ENCODE assay signal across 9 mouse cellular contexts in genomic region chr11:69665457-69665960, GRCm38 (mm10). TPM values are rescaled to one million over a fixed set of nuclear protein-coding genes. Genes with fewer than 3 reads are reported as not detected.
DNase-seq lines count a peak whose midpoint lies in the region; ATAC-seq and TF ChIP-seq lines count a peak whose summit lies in the region.
"Had no signal": no experiment of that assay in that cellular context is flagged by ENCODE, and none has a peak within 500 bp of the region (broad histone marks: within the 10 kb centered on the region; RNA-seq: fewer than 3 reads in every experiment).

No protein-coding gene starts in this region.

- H3K4me2 ChIP-seq in forebrain, embryonic 15.5 days (replicated peaks): no peak overlapping the region
- H3K4me2 ChIP-seq in forebrain, embryonic 11.5 days (ENCODE audit: low read depth, low read length, severe bottlenecking): no peak overlapping the region
- H3K4me2 ChIP-seq in embryonic facial prominence, embryonic 14.5 days (ENCODE audit: low read depth, low read length): no peak overlapping the region
- H3K4me2 ChIP-seq: neural tube, embryonic 12.5 days had no signal

- no peak for DNase-seq in forebrain, embryonic 11.5 days (ENCODE audit: low spot score)
- no peak for DNase-seq in lung, adult 2 months
- DNase-seq in lung, postnatal 10 days: no peak
- no peak for DNase-seq in embryonic facial prominence, embryonic 14.5 days (ENCODE audit: low spot score)
- no peak for DNase-seq in gastrocnemius, adult 18-20 months (ENCODE audit: low spot score)
- DNase-seq in right cerebral cortex, postnatal 10 days (ENCODE audit: low spot score in 2 of 2): no peak

- no peak for ATAC-seq in forebrain, embryonic 15.5 days (replicated peaks)
- no peak for ATAC-seq in forebrain, embryonic 11.5 days (replicated peaks; ENCODE audit: low FRiP score)
- no peak for ATAC-seq in embryonic facial prominence, embryonic 14.5 days (ENCODE audit: low read depth)

- H3K27me3 ChIP-seq in forebrain, embryonic 15.5 days: no peaks in the 10 kb centered on the region
- H3K27me3 ChIP-seq in forebrain, embryonic 11.5 days (ENCODE audit: control insufficient read depth, insufficient read depth, low read length): no peaks in the 10 kb centered on the region
- H3K27me3 ChIP-seq in embryonic facial prominence, embryonic 14.5 days (replicated peaks; ENCODE audit: control insufficient read depth, insufficient read depth, low read length): no peaks in the 10 kb centered on the region
- H3K27me3 ChIP-seq: neural tube, embryonic 12.5 days had no signal

- H3K9ac ChIP-seq in forebrain, embryonic 15.5 days (replicated peaks): no peak overlapping the region
- no peak overlapping the region for H3K9ac ChIP-seq in forebrain, embryonic 11.5 days (ENCODE audit: low read length)
- no peak overlapping the region for H3K9ac ChIP-seq in embryonic facial prominence, embryonic 14.5 days (ENCODE audit: low read depth, low read length)
- H3K9ac ChIP-seq: neural tube, embryonic 12.5 days had no signal

- H3K4me3 ChIP-seq in forebrain, embryonic 15.5 days: no peak overlapping the region
- no peak overlapping the region for H3K4me3 ChIP-seq in forebrain, embryonic 11.5 days (ENCODE audit: low read depth, low read length)
- H3K4me3 ChIP-seq in lung, adult 2 months (replicated peaks; ENCODE audit: extremely low read depth, low read depth, low read length): peak overlapping the region; percentile 4
- H3K4me3 ChIP-seq in embryonic facial prominence, embryonic 14.5 days (ENCODE audit: low read depth, low read length): no peak overlapping the region
- peak overlapping the region; percentile 88 for H3K4me3 ChIP-seq in macrophage (ENCODE audit: inconsistent target)
- H3K4me3 ChIP-seq: neural tube, embryonic 12.5 days had no signal

- TF ChIP-seq CTCF in lung, adult 2 months (IDR thresholded peaks at IDR 0.05; ENCODE audit: insufficient read depth, low read length): no peak

- peaks cover 64% of the 10 kb centered on the region for H3K36me3 ChIP-seq in forebrain, embryonic 15.5 days
- peaks cover 40% of the 10 kb centered on the region for H3K36me3 ChIP-seq in forebrain, embryonic 11.5 days (ENCODE audit: control insufficient read depth, insufficient read depth, low read length)
- H3K36me3 ChIP-seq in embryonic facial prominence, embryonic 14.5 days (ENCODE audit: control insufficient read depth, insufficient read depth, low read length): peaks cover 66% of the 10 kb centered on the region
- peaks cover 18% of the 10 kb centered on the region; the same call in 1 of the 2 replicates for H3K36me3 ChIP-seq in macrophage (ENCODE audit: inconsistent target)

- WGBS in forebrain, embryonic 15.5 days: 72% methylated on average over 9 of the region's 9 CpGs
- 80% methylated on average over 9 of the region's 9 CpGs for WGBS in forebrain, embryonic 11.5 days
- 64% methylated on average over 9 of the region's 9 CpGs for WGBS in lung, adult 2 months
- 79% methylated on average over 9 of the region's 9 CpGs for WGBS in embryonic facial prominence, embryonic 14.5 days
- WGBS in macrophage (ENCODE audit: missing documents): 40% methylated on average over 9 of the region's 9 CpGs

- H3K79me2 ChIP-seq in macrophage (ENCODE audit: inconsistent target): peaks cover 87% of the 10 kb centered on the region

- H3K27ac ChIP-seq in forebrain, embryonic 15.5 days (replicated peaks): 0 out of 2 replicates have a peak overlapping the region, but pooled peaks have one; percentile 3
- H3K27ac ChIP-seq in forebrain, embryonic 11.5 days (ENCODE audit: low read depth, low read length): no peak overlapping the region
- peak overlapping the region; percentile 50 for H3K27ac ChIP-seq in embryonic facial prominence, embryonic 14.5 days (replicated peaks; ENCODE audit: low read depth, low read length)
- peak overlapping the region; percentile 100 for H3K27ac ChIP-seq in macrophage
- H3K27ac ChIP-seq: neural tube, embryonic 12.5 days had no signal

- H3K9me3 ChIP-seq in forebrain, embryonic 15.5 days: no peaks in the 10 kb centered on the region
- no peaks in the 10 kb centered on the region for H3K9me3 ChIP-seq in forebrain, embryonic 11.5 days (ENCODE audit: control insufficient read depth, low read length)
- no peaks in the 10 kb centered on the region for H3K9me3 ChIP-seq in embryonic facial prominence, embryonic 14.5 days (ENCODE audit: control insufficient read depth, low read length)
- H3K9me3 ChIP-seq: neural tube, embryonic 12.5 days had no signal

- TF ChIP-seq POLR2A in lung, adult 2 months (IDR thresholded peaks at IDR 0.05; ENCODE audit: borderline replicate concordance, extremely low read depth, low read depth, low read length): no peak

- H3K4me1 ChIP-seq in forebrain, embryonic 15.5 days: peaks cover 38% of the 10 kb centered on the region
- peaks cover 17% of the 10 kb centered on the region; the same call in 1 of the 2 replicates for H3K4me1 ChIP-seq in forebrain, embryonic 11.5 days (replicated peaks; ENCODE audit: control insufficient read depth, insufficient read depth, low read length)
- peaks cover 9% of the 10 kb centered on the region for H3K4me1 ChIP-seq in lung, adult 2 months (ENCODE audit: control insufficient read depth, insufficient read depth, low read length)
- H3K4me1 ChIP-seq in embryonic facial prominence, embryonic 14.5 days (ENCODE audit: control insufficient read depth, insufficient read depth, low read length): peaks cover 16% of the 10 kb centered on the region

RNA-seq across cellular contexts. Expression of gene Cd68, which starts 0.4 kb away (rescaled TPM):
- 6.7 and 7.7 TPM in 2 replicates for polyA plus RNA-seq in forebrain, embryonic 15.5 days (2015; fragmentation: Nextera tagmentation; extraction: Ambion mirVana)
- polyA plus RNA-seq in forebrain, embryonic 11.5 days (2014; fragmentation: Nextera tagmentation; extraction: Ambion mirVana): 6.3 and 6.4 TPM in 2 replicates
- polyA plus RNA-seq in lung, adult 2 months (2012; rRNA removed): 65.6 and 82.8 TPM in 2 replicates
- polyA plus RNA-seq in embryonic facial prominence, embryonic 14.5 days (2014; fragmentation: Nextera tagmentation; extraction: Ambion mirVana): 22.0 and 25.5 TPM in 2 replicates
- 100 to 1,000 TPM in 22 of 26 experiments, 10 to 100 TPM in 4; 70.0 to 246 (median 131) TPM for total RNA-seq in macrophage (2018; cell fraction: chromatin; rRNA removed)
- total RNA-seq in macrophage (2018; cell fraction: cytosol; rRNA removed): 1,000 to 10,000 TPM; 1,546 to 3,140 (median 2,433) TPM
- total RNA-seq in macrophage (2018; cell fraction: nucleus; rRNA removed): 1,000 to 10,000 TPM in 9 of 26 experiments, 100 to 1,000 TPM in 17; 241 to 1,293 (median 906) TPM
- 3,562 to 8,261 TPM (median 3,776 TPM) in 3 replicates for polyA plus RNA-seq in macrophage (2018)
- total RNA-seq in gastrocnemius, adult 18-20 months (2021): 1 to 10 TPM; 1.2 to 4.0 TPM

RNA-seq across cellular contexts. Expression of gene Mpdu1, which starts 3.1 kb away (rescaled TPM):
- 89.1 and 91.0 TPM in 2 replicates for polyA plus RNA-seq in forebrain, embryonic 15.5 days (2015; fragmentation: Nextera tagmentation; extraction: Ambion mirVana)
- 39.0 TPM in 2 replicates for polyA plus RNA-seq in forebrain, embryonic 11.5 days (2014; fragmentation: Nextera tagmentation; extraction: Ambion mirVana)
- 67.3 and 88.1 TPM in 2 replicates for polyA plus RNA-seq in lung, adult 2 months (2012; rRNA removed)
- 29.1 and 33.6 TPM in 2 replicates for polyA plus RNA-seq in embryonic facial prominence, embryonic 14.5 days (2014; fragmentation: Nextera tagmentation; extraction: Ambion mirVana)
- 10 to 100 TPM; 38.2 to 95.0 (median 55.7) TPM for total RNA-seq in macrophage (2018; cell fraction: chromatin; rRNA removed)
- total RNA-seq in macrophage (2018; cell fraction: cytosol; rRNA removed): 10 to 100 TPM; 52.7 to 76.6 (median 65.2) TPM
- 10 to 100 TPM; 30.8 to 88.6 (median 57.5) TPM for total RNA-seq in macrophage (2018; cell fraction: nucleus; rRNA removed)
- 81.7 to 90.9 TPM (median 89.2 TPM) in 3 replicates for polyA plus RNA-seq in macrophage (2018)
- total RNA-seq in gastrocnemius, adult 18-20 months (2021): 1 to 10 TPM; 7.5 to 9.5 TPM

RNA-seq across cellular contexts. Expression of gene Eif4a1, which starts 6.7 kb away (rescaled TPM):
- 547 and 583 TPM in 2 replicates for polyA plus RNA-seq in forebrain, embryonic 15.5 days (2015; fragmentation: Nextera tagmentation; extraction: Ambion mirVana)
- polyA plus RNA-seq in forebrain, embryonic 11.5 days (2014; fragmentation: Nextera tagmentation; extraction: Ambion mirVana): 827 and 855 TPM in 2 replicates
- polyA plus RNA-seq in lung, adult 2 months (2012; rRNA removed): 152 and 265 TPM in 2 replicates
- 525 and 575 TPM in 2 replicates for polyA plus RNA-seq in embryonic facial prominence, embryonic 14.5 days (2014; fragmentation: Nextera tagmentation; extraction: Ambion mirVana)
- 1,000 to 10,000 TPM in 13 of 26 experiments, 100 to 1,000 TPM in 13; 445 to 1,542 (median 988) TPM for total RNA-seq in macrophage (2018; cell fraction: chromatin; rRNA removed)
- total RNA-seq in macrophage (2018; cell fraction: cytosol; rRNA removed): 100 to 1,000 TPM; 534 to 868 (median 666) TPM
- 1,000 to 10,000 TPM in 4 of 26 experiments, 100 to 1,000 TPM in 22; 458 to 1,180 (median 654) TPM for total RNA-seq in macrophage (2018; cell fraction: nucleus; rRNA removed)
- polyA plus RNA-seq in macrophage (2018): 683 to 1,306 TPM (median 693 TPM) in 3 replicates
- 10 to 100 TPM; 69.6 to 97.7 TPM for total RNA-seq in gastrocnemius, adult 18-20 months (2021)

RNA-seq across cellular contexts. Expression of gene Sox15, which starts 10.4 kb away (rescaled TPM):
- not detected in 2 replicates for polyA plus RNA-seq in forebrain, embryonic 15.5 days (2015; fragmentation: Nextera tagmentation; extraction: Ambion mirVana)
- not detected in 2 replicates for polyA plus RNA-seq in forebrain, embryonic 11.5 days (2014; fragmentation: Nextera tagmentation; extraction: Ambion mirVana)
- 0.14 and 5.5 TPM in 2 replicates for polyA plus RNA-seq in lung, adult 2 months (2012; rRNA removed)
- polyA plus RNA-seq in embryonic facial prominence, embryonic 14.5 days (2014; fragmentation: Nextera tagmentation; extraction: Ambion mirVana): 1.7 and 2.9 TPM in 2 replicates
- total RNA-seq in macrophage (2018; cell fraction: chromatin; rRNA removed): 1 to 10 TPM in 4 of 26 experiments, under 1 TPM in 1, not detected in 21; 0.92 to 2.4 (median 1.3) TPM
- under 1 TPM in 9 of 26 experiments, not detected in 17; 0.16 to 0.54 (median 0.26) TPM for total RNA-seq in macrophage (2018; cell fraction: cytosol; rRNA removed)
- 1 to 10 TPM in 1 of 26 experiments, under 1 TPM in 2, not detected in 23; 0.67 to 1.2 (median 0.92) TPM for total RNA-seq in macrophage (2018; cell fraction: nucleus; rRNA removed)
- polyA plus RNA-seq in macrophage (2018): 0.46 TPM in 1 of 3 replicates, not detected in the others
- not detected for total RNA-seq in gastrocnemius, adult 18-20 months (2021)

RNA-seq across cellular contexts. Expression of gene Senp3, which starts 16.4 kb away (rescaled TPM):
- polyA plus RNA-seq in forebrain, embryonic 15.5 days (2015; fragmentation: Nextera tagmentation; extraction: Ambion mirVana): 89.2 and 102 TPM in 2 replicates
- 110 and 117 TPM in 2 replicates for polyA plus RNA-seq in forebrain, embryonic 11.5 days (2014; fragmentation: Nextera tagmentation; extraction: Ambion mirVana)
- polyA plus RNA-seq in lung, adult 2 months (2012; rRNA removed): 43.6 and 55.0 TPM in 2 replicates
- 73.6 and 88.4 TPM in 2 replicates for polyA plus RNA-seq in embryonic facial prominence, embryonic 14.5 days (2014; fragmentation: Nextera tagmentation; extraction: Ambion mirVana)
- 100 to 1,000 TPM; 150 to 595 (median 301) TPM for total RNA-seq in macrophage (2018; cell fraction: chromatin; rRNA removed)
- 10 to 100 TPM; 51.5 to 80.4 (median 66.5) TPM for total RNA-seq in macrophage (2018; cell fraction: cytosol; rRNA removed)
- total RNA-seq in macrophage (2018; cell fraction: nucleus; rRNA removed): 100 to 1,000 TPM in 24 of 26 experiments, 10 to 100 TPM in 2; 85.8 to 278 (median 154) TPM
- polyA plus RNA-seq in macrophage (2018): 57.8 to 99.6 TPM (median 77.5 TPM) in 3 replicates
- 10 to 100 TPM; 21.9 to 25.4 TPM for total RNA-seq in gastrocnemius, adult 18-20 months (2021)

Comparison
In these comparisons a context has a peak if more than half of its experiments do, and no peak if none do; other contexts are left out.
1. H3K4me3 ChIP-seq: peak in lung, adult 2 months (single experiment) and macrophage (single experiment); none in forebrain, embryonic 15.5 days (single experiment), forebrain, embryonic 11.5 days (single experiment) and embryonic facial prominence, embryonic 14.5 days (single experiment).
2. RNA of gene Cd68, which starts 0.4 kb away (polyA plus RNA-seq): 3,562 to 8,261 TPM in macrophage; 65.6 to 82.8 TPM in lung, adult 2 months, 22.0 to 25.5 TPM in embryonic facial prominence, embryonic 14.5 days, 6.7 to 7.7 TPM in forebrain, embryonic 15.5 days and 6.3 to 6.4 TPM in forebrain, embryonic 11.5 days; every median in the first group is over 10 times any median in the second.